Comparison of ENCODE assay signal across 9 mouse cellular contexts in genomic region chr2:181644361-181644760, GRCm38 (mm10). TPM values are rescaled to one million over a fixed set of nuclear protein-coding genes. Genes with fewer than 3 reads are reported as not detected.
DNase-seq lines count a peak whose midpoint lies in the region; ATAC-seq lines count a peak whose summit lies in the region.
"Had no signal": no experiment of that assay in that cellular context is flagged by ENCODE, and none has a peak within 500 bp of the region (broad histone marks: within the 10 kb centered on the region; RNA-seq: fewer than 3 reads in every experiment).

No protein-coding gene starts in this region.

- 89% methylated on average over 2 of the region's 2 CpGs for WGBS in forebrain, embryonic 11.5 days
- 96% methylated on average over 2 of the region's 2 CpGs for WGBS in forebrain, embryonic 15.5 days

- no peak overlapping the region for H3K4me2 ChIP-seq in forebrain, embryonic 11.5 days (ENCODE audit: low read depth, low read length, severe bottlenecking)
- no peak overlapping the region for H3K4me2 ChIP-seq in forebrain, embryonic 15.5 days (replicated peaks)

- no peaks in the 10 kb centered on the region for H3K9me3 ChIP-seq in forebrain, embryonic 11.5 days (ENCODE audit: control insufficient read depth, low read length)
- H3K9me3 ChIP-seq in forebrain, embryonic 15.5 days, result no peaks in the 10 kb centered on the region

- no peak overlapping the region for H3K9ac ChIP-seq in forebrain, embryonic 11.5 days (ENCODE audit: low read length)
- H3K9ac ChIP-seq in forebrain, embryonic 15.5 days (replicated peaks), result no peak overlapping the region

- no peaks in the 10 kb centered on the region for H3K4me1 ChIP-seq in forebrain, embryonic 11.5 days (replicated peaks; ENCODE audit: control insufficient read depth, insufficient read depth, low read length)
- no peaks in the 10 kb centered on the region for H3K4me1 ChIP-seq in forebrain, embryonic 15.5 days

- ATAC-seq in forebrain, embryonic 11.5 days (replicated peaks; ENCODE audit: low FRiP score), result no peak
- ATAC-seq in forebrain, embryonic 15.5 days (replicated peaks), result no peak
- peak; percentile 90 for ATAC-seq in common myeloid progenitor, adult 5-6 weeks (replicated peaks; ENCODE audit: low read depth, poor library complexity, severe bottlenecking)

- DNase-seq in forebrain, embryonic 11.5 days (ENCODE audit: low spot score), result peak; percentile 64
- DNase-seq in right cerebral cortex, postnatal 10 days (ENCODE audit: low spot score in 2 of 2), result peak; percentile 34 to 51
- DNase-seq in right cerebral cortex, postnatal 25 days, result no peak
- peak; percentile 67 for DNase-seq in kidney, postnatal 10 days
- DNase-seq in mesoderm, embryonic 11.5 days (ENCODE audit: low read depth, low spot score), result peak; percentile 55
- DNase-seq in frontal cortex, postnatal 10 days (ENCODE audit: low spot score in 2 of 2), result no peak

- H3K27ac ChIP-seq in forebrain, embryonic 11.5 days (ENCODE audit: low read depth, low read length), result no peak overlapping the region
- H3K27ac ChIP-seq in forebrain, embryonic 15.5 days (replicated peaks), result no peak overlapping the region

- H3K36me3 ChIP-seq in forebrain, embryonic 11.5 days (ENCODE audit: control insufficient read depth, insufficient read depth, low read length), result peaks cover 21% of the 10 kb centered on the region; the same call in 1 of the 2 replicates
- H3K36me3 ChIP-seq in forebrain, embryonic 15.5 days, result peaks cover 85% of the 10 kb centered on the region

- no peak overlapping the region for H3K4me3 ChIP-seq in forebrain, embryonic 11.5 days (ENCODE audit: low read depth, low read length)
- H3K4me3 ChIP-seq in forebrain, embryonic 15.5 days, result no peak overlapping the region

- H3K27me3 ChIP-seq in forebrain, embryonic 11.5 days (ENCODE audit: control insufficient read depth, insufficient read depth, low read length), result no peaks in the 10 kb centered on the region
- no peaks in the 10 kb centered on the region for H3K27me3 ChIP-seq in forebrain, embryonic 15.5 days

RNA-seq across cellular contexts. Expression of gene Gm29797, which starts 12.5 kb away (rescaled TPM):
- polyA plus RNA-seq in forebrain, embryonic 11.5 days (2014; fragmentation: Nextera tagmentation; extraction: Ambion mirVana), result not detected in 2 replicates
- polyA plus RNA-seq in forebrain, embryonic 15.5 days (2015; fragmentation: Nextera tagmentation; extraction: Ambion mirVana), result 0.26 TPM in 1 of 2 replicates, not detected in the other
- not detected in 2 replicates for total RNA-seq in common myeloid progenitor, adult 5-6 weeks (2017)
- total RNA-seq: left cerebral cortex, postnatal 25 days had no signal

RNA-seq across cellular contexts. Expression of gene Sox18, which starts 27.1 kb away (rescaled TPM):
- polyA plus RNA-seq in forebrain, embryonic 11.5 days (2014; fragmentation: Nextera tagmentation; extraction: Ambion mirVana), result 15.8 and 18.8 TPM in 2 replicates
- polyA plus RNA-seq in forebrain, embryonic 15.5 days (2015; fragmentation: Nextera tagmentation; extraction: Ambion mirVana), result 12.9 and 14.7 TPM in 2 replicates
- not detected in 2 replicates for total RNA-seq in common myeloid progenitor, adult 5-6 weeks (2017)

RNA-seq across cellular contexts. Expression of gene Tcea2, which starts 35.7 kb away (rescaled TPM):
- polyA plus RNA-seq in forebrain, embryonic 11.5 days (2014; fragmentation: Nextera tagmentation; extraction: Ambion mirVana), result 21.1 and 22.6 TPM in 2 replicates
- polyA plus RNA-seq in forebrain, embryonic 15.5 days (2015; fragmentation: Nextera tagmentation; extraction: Ambion mirVana), result 44.8 and 51.4 TPM in 2 replicates
- total RNA-seq in common myeloid progenitor, adult 5-6 weeks (2017), result 3.3 and 9.6 TPM in 2 replicates

RNA-seq across cellular contexts. Expression of gene Samd10, which starts 45.3 kb away (rescaled TPM):
- 52.0 and 58.5 TPM in 2 replicates for polyA plus RNA-seq in forebrain, embryonic 11.5 days (2014; fragmentation: Nextera tagmentation; extraction: Ambion mirVana)
- polyA plus RNA-seq in forebrain, embryonic 15.5 days (2015; fragmentation: Nextera tagmentation; extraction: Ambion mirVana), result 110 and 112 TPM in 2 replicates
- total RNA-seq in common myeloid progenitor, adult 5-6 weeks (2017), result 0.87 and 1.8 TPM in 2 replicates

RNA-seq across cellular contexts. Expression of gene Rgs19, which starts 49.4 kb away (rescaled TPM):
- polyA plus RNA-seq in forebrain, embryonic 11.5 days (2014; fragmentation: Nextera tagmentation; extraction: Ambion mirVana), result 64.7 and 74.8 TPM in 2 replicates
- polyA plus RNA-seq in forebrain, embryonic 15.5 days (2015; fragmentation: Nextera tagmentation; extraction: Ambion mirVana), result 49.1 and 49.7 TPM in 2 replicates
- total RNA-seq in common myeloid progenitor, adult 5-6 weeks (2017), result 67.5 and 113 TPM in 2 replicates

Comparison
In these comparisons a context has a peak if more than half of its experiments do, and no peak if none do; other contexts are left out.
1. DNase-seq: peak in forebrain, embryonic 11.5 days (single experiment), right cerebral cortex, postnatal 10 days (2 of 2), kidney, postnatal 10 days (single experiment) and mesoderm, embryonic 11.5 days (single experiment); none in right cerebral cortex, postnatal 25 days (single experiment) and frontal cortex, postnatal 10 days (0 of 2).